In the genomic region with DNA sequence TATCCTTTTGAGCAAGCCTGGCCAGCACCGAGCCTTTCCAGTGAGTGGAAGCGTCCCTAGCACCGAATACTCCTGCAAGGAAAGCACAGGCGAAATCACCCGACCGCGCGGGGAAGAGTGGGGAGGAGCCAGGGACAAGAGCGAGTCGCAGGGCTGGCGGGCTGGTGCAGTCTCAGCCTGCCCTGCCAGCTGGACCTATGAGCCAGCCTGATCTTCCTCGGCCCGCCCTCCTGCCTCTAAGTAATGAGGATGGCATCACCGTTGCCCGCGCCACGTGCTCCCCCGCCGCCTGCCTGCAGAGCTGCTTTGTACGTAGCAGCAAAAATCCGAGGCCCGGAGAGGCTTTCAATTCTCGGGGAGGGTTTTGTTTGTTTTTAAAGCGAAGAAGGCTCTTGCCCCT, we compare ENCODE assay signal across 8 mouse cellular contexts. TPM values are rescaled to one million over a fixed set of nuclear protein-coding genes. Genes with fewer than 3 reads are reported as not detected.
DNase-seq lines count a peak whose midpoint lies in the region; ATAC-seq and TF ChIP-seq lines count a peak whose summit lies in the region.

No protein-coding gene starts in this region.

- no peaks in the 10 kb centered on the region for H3K27me3 ChIP-seq in G1E (ENCODE audit: insufficient read depth, low read length)
- no peaks in the 10 kb centered on the region for H3K27me3 ChIP-seq in forebrain, postnatal 0 days (ENCODE audit: insufficient read depth, low read length)
- H3K27me3 ChIP-seq in lung, postnatal 0 days (replicated peaks; ENCODE audit: insufficient read depth, low read length): no peaks in the 10 kb centered on the region

- TF ChIP-seq CTCF in G1E (IDR thresholded peaks at IDR 0.05; ENCODE audit: low read depth, low read length): no peak
- peak; percentile 38 for TF ChIP-seq CTCF in forebrain, postnatal 0 days (IDR thresholded peaks at IDR 0.05; ENCODE audit: low read depth)
- TF ChIP-seq CTCF in lung, postnatal 0 days (IDR thresholded peaks at IDR 0.05): peak; percentile 48

- H3K27ac ChIP-seq in forebrain, postnatal 0 days (ENCODE audit: low read depth, low read length): peak overlapping the region; percentile 79
- H3K27ac ChIP-seq in lung, postnatal 0 days (ENCODE audit: low read length): peak overlapping the region; percentile 47; the same call in 1 of the 2 replicates

- TF ChIP-seq EP300 in lung, postnatal 0 days (IDR thresholded peaks at IDR 0.05): 0 out of 2 replicates have a peak, but pooled peaks have one; percentile 10

- 1% methylated on average over 24 of the region's 24 CpGs for WGBS in forebrain, postnatal 0 days
- WGBS in lung, postnatal 0 days: 4% methylated on average over 23 of the region's 24 CpGs

- no peaks in the 10 kb centered on the region for H3K9me3 ChIP-seq in G1E (replicated peaks)
- no peaks in the 10 kb centered on the region for H3K9me3 ChIP-seq in forebrain, postnatal 0 days (ENCODE audit: low read length)
- H3K9me3 ChIP-seq in lung, postnatal 0 days (ENCODE audit: low read length): no peaks in the 10 kb centered on the region

- H3K9ac ChIP-seq in forebrain, postnatal 0 days: peak overlapping the region; percentile 57
- H3K9ac ChIP-seq in lung, postnatal 0 days (replicated peaks; ENCODE audit: low read depth): no peak overlapping the region

- H3K4me2 ChIP-seq in forebrain, postnatal 0 days (ENCODE audit: low read depth): peak overlapping the region; percentile 58
- H3K4me2 ChIP-seq in lung, postnatal 0 days (replicated peaks; ENCODE audit: low read depth, low read length): peak overlapping the region; percentile 50

- H3K36me3 ChIP-seq in G1E (replicated peaks): peaks cover 83% of the 10 kb centered on the region
- 0 out of 2 replicates have a peak, but pooled peaks cover 4% of the 10 kb centered on the region for H3K36me3 ChIP-seq in forebrain, postnatal 0 days (ENCODE audit: insufficient read depth)
- no peaks in the 10 kb centered on the region for H3K36me3 ChIP-seq in lung, postnatal 0 days (ENCODE audit: insufficient read depth, low read length)

- H3K4me3 ChIP-seq in G1E (ENCODE audit: low read depth, low read length): peak overlapping the region; percentile 62; the same call in 1 of the 2 replicates
- H3K4me3 ChIP-seq in forebrain, postnatal 0 days (ENCODE audit: low read depth, low read length): peak overlapping the region; percentile 27
- peak overlapping the region; percentile 15; the same call in 1 of the 2 replicates for H3K4me3 ChIP-seq in lung, postnatal 0 days (ENCODE audit: low read depth, low read length)

- peaks cover 96% of the 10 kb centered on the region for H3K4me1 ChIP-seq in G1E (ENCODE audit: insufficient read depth, low read depth, low read length)
- peaks cover 36% of the 10 kb centered on the region for H3K4me1 ChIP-seq in forebrain, postnatal 0 days (ENCODE audit: insufficient read depth)
- peaks cover 52% of the 10 kb centered on the region for H3K4me1 ChIP-seq in lung, postnatal 0 days (ENCODE audit: insufficient read depth, low read depth, low read length)

- peak; percentile 91 for ATAC-seq in G1E (ENCODE audit: extremely low read depth, insufficient number of reproducible peaks, low FRiP score, poor library complexity, severe bottlenecking)
- peak; percentile 98 for ATAC-seq in forebrain, postnatal 0 days
- ATAC-seq in lung, postnatal 0 days: peak; percentile 96

- DNase-seq in G1E (ENCODE audit: low spot score): peak; percentile 73
- DNase-seq in cerebellum, adult 8-10 months: peak; percentile 89
- DNase-seq in forebrain, postnatal 0 days: peak; percentile 90
- peak; percentile 89 for DNase-seq in heart, postnatal 4 days
- DNase-seq in layer of hippocampus, postnatal 10 days (ENCODE audit: low spot score in 2 of 2): peak; percentile 85 to 88
- peak; percentile 96 for DNase-seq in lung, postnatal 0 days (ENCODE audit: low spot score)
- peak; percentile 52 for DNase-seq in ovary, postnatal 10 days (ENCODE audit: low spot score)
- peak; percentile 67 for DNase-seq in thymus, postnatal 0 days (ENCODE audit: low spot score)

RNA-seq across cellular contexts. Expression of a gene that starts 22.5 kb away (rescaled TPM):
- total RNA-seq in G1E (2014; fragmentation: Nextera tagmentation): 565 and 646 TPM in 2 replicates
- 481 and 765 TPM in 2 replicates for total RNA-seq in G1E (2017)
- 246 and 734 TPM in 2 replicates for polyA plus RNA-seq in G1E (2012)
- total RNA-seq in forebrain, postnatal 0 days (2014; rRNA removed): 130 and 140 TPM in 2 replicates
- 96.1 and 110 TPM in 2 replicates for polyA plus RNA-seq in forebrain, postnatal 0 days (2015; fragmentation: Nextera tagmentation; extraction: Ambion mirVana)
- 100 to 1,000 TPM; 255 to 279 TPM for total RNA-seq in heart, postnatal 4 days (2021)
- 100 to 1,000 TPM; 224 to 231 TPM for total RNA-seq in layer of hippocampus, postnatal 10 days (2021)
- 101 and 141 TPM in 2 replicates for polyA plus RNA-seq in lung, postnatal 0 days (2015; fragmentation: Nextera tagmentation; extraction: Ambion mirVana)
- polyA plus RNA-seq in thymus, postnatal 0 days (2015; fragmentation: Nextera tagmentation; extraction: Ambion mirVana): 150 and 161 TPM in 2 replicates

Comparison
In these comparisons a context has a peak if more than half of its experiments do, and no peak if none do; other contexts are left out.
1. Peak in every context shown above with its lines: DNase-seq, ATAC-seq, H3K4me3 ChIP-seq and H3K27ac ChIP-seq.